Mouse (Mus musculus) cerebellum, adult 2 months (tissue): ENCODE measurements at regions not wholly inside any gene's neighbourhood (a gene's known extent, or its start where the extent isn't known, plus 50 kb on each side); places are given as distances from the start of the nearest gene placed in this dataset.

Source experiments
- DNase-seq, 2 experiments: peaks; one replicate each; pipeline ENCODE4 v3.0.0; 2021
- H3K27ac ChIP-seq: fragments of 200-500 bp; 2 replicates; pipeline ENCODE4 v1.5.1; 2012; ENCODE audit warnings: low read length, control low read depth, inconsistent platforms; ENCODE audit not compliant: insufficient read depth
- H3K27me3 ChIP-seq: fragments of 200-500 bp; 2 replicates; pipeline ENCODE4 v1.6.1; 2012; ENCODE audit warnings: inconsistent platforms, mild to moderate bottlenecking, low read length, moderate library complexity; ENCODE audit not compliant: control insufficient read depth, insufficient read depth
- H3K4me1 ChIP-seq: fragments of 200-500 bp; 2 replicates; pipeline ENCODE4 v1.6.1; 2011; ENCODE audit warnings: low read length; ENCODE audit not compliant: control insufficient read depth, insufficient read depth
- H3K4me3 ChIP-seq: fragments of 200-500 bp; replicated peaks from 2 replicates; pipeline ENCODE3; 2011; ENCODE audit warnings: mild to moderate bottlenecking, low read depth, low read length, control low read depth; ENCODE audit not compliant: insufficient read depth
- CTCF ChIP-seq: fragments of 200-500 bp; IDR thresholded peaks from 2 replicates; pipeline ENCODE4 v1.5.1; 2011; ENCODE audit warnings: low read depth, mild to moderate bottlenecking, control low read depth, low read length, moderate library complexity, borderline replicate concordance; ENCODE audit not compliant: insufficient read depth
- POLR2A ChIP-seq: fragments of 200-500 bp; IDR thresholded peaks from 2 replicates; pipeline ENCODE4 v1.6.1; 2011; ENCODE audit warnings: low read length, control low read depth, borderline replicate concordance; ENCODE audit not compliant: insufficient read depth
- WGBS: fragments of 180-500 bp; shearing (Covaris S2); methylation state at CpG from one replicate; pipeline ENCODE4 v1.1.7; 2018; 5-methylcytosine and 5-hydroxymethylcytosine counted together

DNA sequence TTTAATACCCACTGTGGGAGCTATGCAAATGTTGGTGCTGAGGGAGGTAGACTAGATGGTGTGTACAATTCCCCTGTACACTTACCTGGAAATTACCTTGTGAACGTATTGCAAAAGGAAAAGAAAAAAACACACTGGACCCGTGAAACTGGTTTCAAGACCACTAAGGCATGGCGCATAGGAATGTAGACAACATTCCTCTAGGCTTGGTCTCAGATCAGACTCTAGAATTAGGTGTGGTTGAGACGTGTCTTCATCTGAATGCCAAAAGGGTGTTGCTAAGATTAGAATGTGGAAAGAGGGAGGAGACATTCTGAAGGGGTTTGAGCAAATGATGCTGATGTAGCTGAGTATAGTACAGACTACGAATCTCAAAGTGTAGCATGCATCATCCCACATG lies 237.1 kb upstream of the Tank start:
- DNase-seq = no peak
- 83% methylated on average over 5 of the region's 5 CpGs for WGBS
- TF ChIP-seq POLR2A (no peak), CTCF (no peak)
- H3K4me1 ChIP-seq = no peaks in the 10 kb centered on the region
- no peak overlapping the region for H3K27ac ChIP-seq
- H3K4me3 ChIP-seq = no peak overlapping the region
- no peaks in the 10 kb centered on the region for H3K27me3 ChIP-seq

- no peaks in the 10 kb centered on the region for H3K4me1 ChIP-seq
- WGBS = 79% methylated on average over 4 of the region's 4 CpGs
- no peak overlapping the region for H3K4me3 ChIP-seq
- DNase-seq = no peak
- TF ChIP-seq POLR2A (no peak), CTCF (no peak)
- H3K27me3 ChIP-seq = no peaks in the 10 kb centered on the region
- H3K27ac ChIP-seq = no peak overlapping the region
Measured at GRCm38 (mm10) chr2:61319226-61319625, 259.2 kb upstream of the Tank start.

GRCm38 (mm10) chr2:61310405-61310804 lies 268.0 kb upstream of the Tank start:
- no peak overlapping the region for H3K27ac ChIP-seq
- H3K4me3 ChIP-seq = no peak overlapping the region
- no peak for DNase-seq
- TF ChIP-seq CTCF (no peak), POLR2A (no peak)
- 13% methylated on average over 4 of the region's 4 CpGs for WGBS
- no peaks in the 10 kb centered on the region for H3K27me3 ChIP-seq
- H3K4me1 ChIP-seq = no peaks in the 10 kb centered on the region

- H3K4me1 ChIP-seq = no peaks in the 10 kb centered on the region
- WGBS = 88% methylated on average over 2 of the region's 2 CpGs
- H3K27ac ChIP-seq = no peak overlapping the region
- no peaks in the 10 kb centered on the region for H3K27me3 ChIP-seq
- no peak for DNase-seq
- no peak for TF ChIP-seq POLR2A
- no peak overlapping the region for H3K4me3 ChIP-seq
Measured at GRCm38 (mm10) chr2:61309219-61309618, 269.2 kb upstream of the Tank start.

- Histone ChIP-seq H3K4me3 (no peak overlapping the region), H3K27ac (no peak overlapping the region), H3K4me1 (no peaks in the 10 kb centered on the region), H3K27me3 (no peaks in the 10 kb centered on the region)
- no peak for TF ChIP-seq POLR2A
- TF ChIP-seq CTCF = no peak
- WGBS = 60% methylated on average over 5 of the region's 5 CpGs
- DNase-seq = no peak
Measured at GRCm38 (mm10) chr2:61297135-61297534, 281.2 kb upstream of the Tank start.

GRCm38 (mm10) chr2:61296606-61297005 lies 281.8 kb upstream of the Tank start:
- Histone ChIP-seq H3K4me1 (no peaks in the 10 kb centered on the region), H3K4me3 (no peak overlapping the region), H3K27ac (no peak overlapping the region), H3K27me3 (no peaks in the 10 kb centered on the region)
- no peak for TF ChIP-seq POLR2A
- no peak for TF ChIP-seq CTCF
- DNase-seq = no peak
- 83% methylated on average over 6 of the region's 6 CpGs for WGBS

DNA sequence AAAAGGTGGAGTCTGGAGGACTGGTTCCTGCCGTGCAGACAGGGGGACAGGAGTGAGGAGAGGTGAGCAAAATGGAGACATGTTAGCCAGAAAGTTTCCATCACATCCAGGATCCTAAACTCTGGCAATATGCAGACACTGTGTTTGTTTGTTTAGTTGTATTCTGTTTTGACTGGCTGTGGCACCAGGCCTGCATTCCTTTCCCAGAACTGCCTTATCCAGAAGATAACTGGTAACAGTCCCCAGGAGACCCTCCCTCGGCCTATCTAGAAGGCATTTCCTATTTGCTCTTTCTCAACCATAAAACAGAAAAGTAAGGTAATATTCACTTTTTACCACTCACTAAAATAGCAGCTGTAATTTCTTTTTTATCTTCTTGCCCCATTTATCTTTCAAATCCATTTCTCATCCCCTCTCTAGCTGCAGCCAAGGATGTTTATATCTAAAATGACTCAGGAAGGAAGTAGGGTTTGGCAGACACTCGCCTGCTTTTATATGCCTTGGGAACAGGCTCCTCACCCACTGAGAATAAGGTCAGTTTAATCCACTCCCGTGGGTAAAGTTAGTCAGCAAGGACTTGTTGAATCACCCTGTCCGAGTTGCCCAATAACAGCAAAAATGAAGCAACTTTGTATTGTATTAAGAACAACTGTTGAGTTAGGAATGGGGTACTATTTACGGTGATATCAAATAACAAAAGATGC lies 283.0 kb upstream of the Tank start:
- WGBS = 51% methylated on average over 6 of the region's 6 CpGs
- Histone ChIP-seq H3K4me1 (no peaks in the 10 kb centered on the region), H3K27me3 (no peaks in the 10 kb centered on the region), H3K27ac (no peak overlapping the region), H3K4me3 (no peak overlapping the region)
- DNase-seq = no peak
- TF ChIP-seq CTCF = no peak
- no peak for TF ChIP-seq POLR2A

GRCm38 (mm10) chr2:61288246-61288645 lies 290.1 kb upstream of the Tank start:
- WGBS = 66% methylated on average over 2 of the region's 2 CpGs
- Histone ChIP-seq H3K4me3 (no peak overlapping the region), H3K27me3 (no peaks in the 10 kb centered on the region), H3K27ac (no peak overlapping the region), H3K4me1 (no peaks in the 10 kb centered on the region)
- DNase-seq = no peak
- no peak for TF ChIP-seq CTCF
- TF ChIP-seq POLR2A = no peak

GRCm38 (mm10) chr2:61284706-61285105 lies 293.7 kb upstream of the Tank start:
- Histone ChIP-seq H3K27ac (no peak overlapping the region), H3K4me3 (no peak overlapping the region), H3K4me1 (no peaks in the 10 kb centered on the region), H3K27me3 (no peaks in the 10 kb centered on the region)
- 71% methylated on average over 6 of the region's 6 CpGs for WGBS
- no peak for DNase-seq
- no peak for TF ChIP-seq POLR2A
- no peak for TF ChIP-seq CTCF
